Mouse (Mus musculus) C2C12 (cell line): Measurements from ENCODE around the gene F2.

Experiments
- CTCF ChIP-seq: IDR thresholded peaks from one replicate; pipeline ENCODE4 v1.5.1; 2011; ENCODE audit not compliant: control insufficient read depth, insufficient read depth, insufficient read length
- USF1 ChIP-seq: IDR thresholded peaks from one replicate; pipeline ENCODE4 v1.6.1; 2011; ENCODE audit warnings: low read depth, mild to moderate bottlenecking, control low read depth, moderate library complexity

DNA sequence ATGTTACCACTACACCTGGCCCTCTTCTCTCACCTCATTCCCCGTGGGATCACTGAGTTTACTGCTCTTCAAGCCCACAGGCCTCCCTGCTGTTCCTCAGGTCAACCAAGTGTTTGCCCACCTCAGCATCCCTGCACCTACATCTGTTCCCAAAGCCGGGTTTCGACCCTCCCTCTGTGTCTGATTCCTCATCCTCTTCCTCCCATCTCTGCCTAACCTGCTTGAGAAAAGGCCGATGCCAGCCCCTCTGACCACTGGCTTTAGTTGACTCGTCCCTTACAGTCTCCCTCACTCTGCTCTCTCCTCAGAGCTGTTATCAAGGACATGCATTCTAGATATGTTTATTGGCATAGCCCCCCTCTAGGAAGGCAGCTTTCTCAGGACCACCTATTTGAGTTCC is 8.7 kb downstream of the F2 start:
- TF ChIP-seq CTCF (no peak), USF1 (no peak)
